Mouse (Mus musculus): ENCODE results near the gene Slc7a10.

Gene Slc7a10

DNA sequence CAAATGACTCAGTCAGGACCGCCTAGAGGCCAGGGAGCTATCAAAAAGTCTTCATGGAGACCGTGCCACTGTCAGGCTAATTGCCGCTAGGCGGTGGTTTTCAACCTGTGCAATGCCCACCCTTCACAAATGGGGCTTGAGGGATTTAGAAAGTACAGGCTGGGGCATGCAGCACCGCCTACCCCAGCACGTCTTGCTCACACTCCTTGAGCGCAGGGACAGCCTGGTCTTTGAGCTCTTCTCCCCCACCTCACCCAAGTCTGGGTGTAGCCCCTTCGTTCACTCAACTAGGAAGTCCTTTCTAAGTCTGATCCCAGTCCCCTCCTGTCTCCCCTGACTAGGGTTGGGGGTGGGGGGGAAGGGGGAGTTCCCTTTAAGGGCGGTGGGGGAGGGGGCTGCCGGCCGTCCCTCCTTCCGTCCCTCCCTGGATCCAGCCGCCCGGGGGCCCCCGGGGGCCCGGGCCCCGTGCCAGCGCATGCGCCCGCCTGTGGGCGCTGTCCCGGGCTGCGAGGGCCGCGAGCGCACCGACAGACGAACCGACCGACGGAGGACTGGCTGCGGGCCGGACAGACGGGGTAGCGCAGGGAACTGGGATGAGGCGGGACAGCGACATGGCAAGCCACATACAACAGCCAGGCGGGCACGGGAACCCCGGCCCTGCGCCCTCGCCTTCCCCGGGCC is at the start of gene Slc7a10:
Slc7a10 (plus strand) TSS at position 497 of the 681 bp plus-strand sequence.
- peak; percentile 30 for DNase-seq (ENCODE audit: low read depth, low spot score)

GRCm38 (mm10) chr7:35137524-35137923 is 48.7 kb upstream of the Slc7a10 start:
- DNase-seq (ENCODE audit: low read depth, low spot score), result no peak

DNA sequence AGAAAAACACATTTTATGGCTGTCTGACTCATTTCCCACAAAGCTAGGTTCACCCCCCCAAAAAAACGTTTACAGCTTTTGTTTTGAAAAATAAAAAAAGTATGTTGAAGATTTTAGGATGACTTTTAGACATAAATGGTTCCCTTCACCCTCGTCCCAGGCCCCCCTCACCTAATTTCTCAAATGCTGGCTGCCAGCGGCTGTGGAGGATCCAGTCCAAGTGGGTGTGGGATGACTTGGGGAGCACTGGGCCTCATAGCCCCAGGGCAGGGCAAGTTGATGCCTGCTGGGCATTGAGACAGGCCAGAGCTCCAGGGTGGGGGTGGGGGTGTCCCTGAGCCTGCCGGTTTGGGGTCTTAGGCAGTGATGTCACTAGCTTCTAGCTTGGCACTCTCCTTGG is 47.7 kb upstream of the Slc7a10 start:
- DNase-seq (ENCODE audit: low read depth, low spot score), result no peak

GRCm38 (mm10) chr7:35139880-35140279 is 46.3 kb upstream of the Slc7a10 start:
- no peak for DNase-seq (ENCODE audit: low read depth, low spot score)

GRCm38 (mm10) chr7:35141519-35141918 is 44.7 kb upstream of the Slc7a10 start:
- DNase-seq (ENCODE audit: low read depth, low spot score), result no peak

DNA sequence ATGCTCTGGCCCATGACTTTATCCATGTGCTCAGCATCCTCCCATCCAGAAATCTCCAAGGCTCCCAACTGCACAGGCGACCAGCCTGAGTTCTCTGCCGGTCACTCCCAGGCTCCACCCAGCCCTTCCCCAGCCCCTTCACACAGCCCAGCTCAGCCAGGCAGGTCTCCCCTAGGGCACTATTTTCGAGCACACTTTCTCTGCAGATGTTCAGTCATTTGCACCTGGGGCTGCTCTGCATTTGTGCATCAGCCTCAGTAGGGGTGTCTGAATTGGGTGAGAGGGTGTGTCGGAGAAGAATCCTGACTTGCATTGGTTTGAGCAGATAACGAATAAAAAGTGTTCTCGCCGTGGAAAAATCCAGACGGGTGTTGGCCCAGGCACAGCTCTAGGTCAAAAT is 43.7 kb upstream of the Slc7a10 start:
- peak; percentile 65 for DNase-seq (ENCODE audit: low read depth, low spot score)

DNA sequence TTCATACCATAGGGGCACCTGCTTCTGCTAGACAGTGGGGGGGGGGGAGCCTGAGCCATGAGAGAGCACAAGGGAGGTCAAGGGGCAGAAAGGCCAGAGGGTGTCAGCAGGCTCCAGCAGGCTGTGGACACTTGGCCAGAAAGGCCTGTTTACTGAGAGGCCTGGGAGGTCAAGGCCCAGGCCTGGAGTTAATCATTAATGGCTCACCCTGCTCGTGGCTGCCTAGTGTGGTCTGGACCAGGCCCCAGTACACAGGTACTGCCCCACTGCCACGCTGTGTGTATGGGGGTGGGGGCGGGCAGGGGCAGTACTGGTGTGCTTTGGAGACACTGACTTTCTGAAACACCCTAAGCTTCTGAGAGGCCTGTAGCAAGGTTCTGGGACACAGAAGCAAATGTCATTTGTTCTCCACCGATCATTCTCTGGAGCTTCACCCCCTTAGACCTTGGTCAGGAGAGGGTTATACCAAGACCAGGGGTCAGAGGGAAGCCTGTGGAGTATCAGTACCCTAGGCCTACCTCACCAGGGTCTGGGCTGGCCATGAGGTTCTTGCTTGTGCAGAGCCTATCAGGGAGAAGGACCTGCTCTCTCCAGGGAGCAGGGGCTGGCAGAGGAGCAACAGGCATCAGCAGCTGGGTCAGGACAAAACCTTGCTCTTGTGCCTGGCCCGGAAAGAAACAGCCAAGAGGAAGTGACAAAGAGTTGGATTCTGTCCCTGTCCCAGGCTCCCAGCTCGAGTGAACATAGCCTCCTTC is 42.1 kb upstream of the Slc7a10 start:
- no peak for DNase-seq (ENCODE audit: low read depth, low spot score)

- DNase-seq (ENCODE audit: low read depth, low spot score), result no peak
Observed at GRCm38 (mm10) chr7:35145068-35145467, 41.1 kb upstream of the Slc7a10 start.

DNA sequence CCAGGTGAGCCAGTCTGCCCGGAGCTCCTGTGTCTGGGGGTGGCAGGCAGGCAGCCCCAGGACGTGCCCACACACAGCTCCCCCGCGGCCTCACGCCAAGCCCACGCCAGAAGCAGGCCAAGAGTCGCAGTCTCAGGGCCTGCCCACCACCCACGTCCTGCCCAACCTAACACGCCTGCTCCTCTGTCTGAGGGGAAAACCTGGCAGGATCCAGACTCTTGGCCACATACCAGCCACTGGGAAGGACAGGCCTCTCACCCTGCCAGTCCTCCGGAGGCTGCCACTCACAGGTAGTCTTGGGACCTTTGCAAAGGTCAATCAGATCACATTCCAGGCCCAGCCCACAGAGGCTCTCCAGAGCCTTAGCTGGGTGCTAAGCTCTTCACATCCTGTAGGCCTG is 39.9 kb upstream of the Slc7a10 start:
- peak; percentile 32 for DNase-seq (ENCODE audit: low read depth, low spot score)

DNA sequence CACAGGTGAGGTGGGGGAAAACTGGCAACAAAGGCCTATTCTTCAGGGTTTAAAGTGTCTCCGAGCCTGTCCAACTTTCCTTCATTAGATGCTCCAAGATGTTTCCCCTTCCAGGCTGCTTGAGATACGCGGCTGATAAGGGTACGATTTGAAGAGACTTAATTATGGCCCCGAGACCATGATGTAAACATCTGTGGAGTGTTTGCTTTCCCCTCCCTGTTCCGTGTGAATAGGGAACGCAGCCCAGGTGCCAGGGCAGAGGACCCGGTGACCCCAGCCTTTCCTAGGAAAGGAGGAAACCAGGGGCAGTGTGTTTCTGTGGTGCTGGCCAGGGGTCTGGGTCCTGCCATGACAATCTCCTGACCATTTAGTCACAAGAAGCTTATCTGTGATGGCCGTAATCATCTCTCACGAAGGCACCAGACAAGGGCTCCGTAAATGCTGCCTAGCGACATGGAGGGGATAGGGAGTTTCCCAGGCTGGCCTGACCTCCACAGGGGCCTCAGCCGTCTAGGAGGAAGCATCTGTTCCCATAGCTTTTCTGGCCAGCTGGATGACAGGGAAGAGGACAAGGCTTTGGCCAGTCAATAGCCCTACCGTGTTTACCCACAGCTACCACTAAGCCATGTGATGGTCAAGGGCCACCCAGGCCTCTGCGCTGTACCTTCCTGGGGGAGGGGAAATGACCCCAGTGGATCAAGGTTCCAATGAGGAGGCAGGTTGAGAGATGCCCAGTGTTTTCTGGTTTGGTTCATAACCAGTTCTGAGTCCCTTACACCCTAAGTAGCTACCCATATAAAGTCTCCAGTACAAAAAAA is 36.4 kb upstream of the Slc7a10 start:
- DNase-seq (ENCODE audit: low read depth, low spot score), result no peak

DNA sequence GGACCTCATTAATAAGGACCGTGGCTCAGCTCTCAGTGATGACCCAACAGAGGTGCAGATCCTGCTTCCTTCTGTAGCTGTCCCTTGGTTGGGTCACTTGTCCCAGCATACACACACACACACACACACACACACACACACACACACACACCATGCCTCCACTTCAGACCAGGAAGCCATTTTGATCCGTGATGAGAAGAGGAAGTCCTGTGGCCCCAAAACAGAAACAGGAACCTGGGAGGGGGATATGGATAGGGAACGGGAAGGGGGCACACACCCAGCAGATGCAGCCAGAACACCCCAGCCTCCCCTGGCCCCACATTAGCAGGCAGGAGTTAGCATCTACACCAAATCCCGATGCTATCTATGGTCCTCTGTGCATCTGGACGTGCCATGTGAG is 35.3 kb upstream of the Slc7a10 start:
- no peak for DNase-seq (ENCODE audit: low read depth, low spot score)

GRCm38 (mm10) chr7:35154449-35154848 is 31.7 kb upstream of the Slc7a10 start:
- no peak for DNase-seq (ENCODE audit: low read depth, low spot score)

DNA sequence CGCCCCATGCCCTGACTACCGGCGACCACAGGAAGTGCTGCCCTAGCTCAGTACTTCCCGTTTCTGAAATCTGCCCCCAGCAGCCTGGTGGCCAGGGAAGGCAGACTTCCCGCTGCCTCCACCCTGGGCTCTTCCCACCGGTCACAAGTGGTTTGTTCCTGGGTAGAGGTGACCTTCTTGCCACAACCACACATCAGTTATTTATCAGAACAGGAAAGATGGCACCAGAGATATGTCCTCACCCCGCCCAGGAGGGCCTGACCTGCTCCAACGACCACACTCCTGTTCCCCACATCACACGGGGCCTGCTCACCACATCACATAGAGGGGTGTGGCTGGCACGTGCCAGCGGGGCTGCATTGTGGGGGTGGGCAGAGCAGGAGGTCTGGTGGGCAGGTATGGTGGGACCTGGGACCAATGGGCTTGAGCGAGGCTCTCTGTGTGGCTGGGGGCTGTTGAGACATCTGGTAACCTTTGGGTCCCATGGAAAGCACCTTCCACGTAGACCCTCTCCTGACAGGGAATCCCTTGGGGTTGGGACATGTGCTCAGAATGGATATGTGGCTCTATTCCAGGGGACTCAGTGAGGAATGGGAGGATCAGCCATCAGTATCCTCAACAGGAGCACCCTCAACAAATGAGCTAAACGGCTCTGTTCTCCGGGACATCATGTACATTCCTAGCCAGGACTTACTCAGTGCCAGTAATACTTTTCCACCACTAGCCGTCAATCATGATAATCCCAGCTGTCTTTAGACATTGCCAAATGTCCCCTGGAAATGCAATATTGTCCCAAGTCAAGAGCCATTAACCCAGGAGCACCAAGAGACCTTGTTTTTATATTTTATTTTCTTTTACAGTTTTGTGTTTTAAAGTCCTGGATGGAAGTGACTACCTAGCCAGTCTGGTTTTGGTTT is 29.4 kb upstream of the Slc7a10 start:
- no peak for DNase-seq (ENCODE audit: low read depth, low spot score)

GRCm38 (mm10) chr7:35157512-35157911 is 28.7 kb upstream of the Slc7a10 start:
- no peak for DNase-seq (ENCODE audit: low read depth, low spot score)

- no peak for DNase-seq (ENCODE audit: low read depth, low spot score)
Observed at GRCm38 (mm10) chr7:35162443-35162842, 23.7 kb upstream of the Slc7a10 start.

DNA sequence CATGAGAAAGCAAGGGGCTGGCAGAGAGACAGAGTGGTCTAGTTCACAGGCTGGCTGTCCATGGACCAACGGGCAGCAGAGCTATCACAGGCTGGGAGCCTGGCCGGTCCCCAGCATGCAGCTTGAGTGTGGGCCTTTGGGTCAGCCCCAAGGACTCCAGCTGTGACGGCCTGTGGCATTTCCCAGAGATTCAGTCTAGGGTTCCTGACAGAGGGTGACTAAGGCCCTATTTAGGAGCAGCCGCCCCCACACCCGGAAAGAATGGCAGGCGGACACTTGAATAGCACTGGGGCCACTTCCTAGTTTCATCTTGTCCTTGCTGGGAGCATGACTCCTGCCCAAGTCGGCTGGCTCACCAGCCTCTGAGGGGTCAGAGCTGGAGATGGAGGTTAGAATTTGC is 22.6 kb upstream of the Slc7a10 start:
- no peak for DNase-seq (ENCODE audit: low read depth, low spot score)

DNA sequence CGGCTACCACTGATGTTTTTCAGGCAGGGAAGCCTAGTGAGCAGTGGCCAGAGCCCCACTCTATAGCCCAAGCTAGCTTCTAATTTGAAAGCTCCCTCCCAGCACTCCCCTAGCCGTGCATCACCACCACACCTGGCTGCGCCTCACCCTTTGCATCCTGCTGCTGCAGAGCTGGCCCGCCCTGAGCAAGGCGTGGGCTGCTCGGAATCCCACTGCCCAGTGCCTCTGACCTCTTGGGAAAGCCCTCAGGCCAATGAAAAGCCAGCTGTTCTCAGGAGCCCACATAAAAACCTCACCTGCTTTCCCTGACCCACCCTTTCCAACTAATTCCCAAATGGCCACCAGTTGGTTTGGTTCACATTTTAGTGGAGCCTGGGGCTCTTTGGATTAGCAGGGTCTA is 22.1 kb upstream of the Slc7a10 start:
- DNase-seq (ENCODE audit: low read depth, low spot score), result no peak

DNA sequence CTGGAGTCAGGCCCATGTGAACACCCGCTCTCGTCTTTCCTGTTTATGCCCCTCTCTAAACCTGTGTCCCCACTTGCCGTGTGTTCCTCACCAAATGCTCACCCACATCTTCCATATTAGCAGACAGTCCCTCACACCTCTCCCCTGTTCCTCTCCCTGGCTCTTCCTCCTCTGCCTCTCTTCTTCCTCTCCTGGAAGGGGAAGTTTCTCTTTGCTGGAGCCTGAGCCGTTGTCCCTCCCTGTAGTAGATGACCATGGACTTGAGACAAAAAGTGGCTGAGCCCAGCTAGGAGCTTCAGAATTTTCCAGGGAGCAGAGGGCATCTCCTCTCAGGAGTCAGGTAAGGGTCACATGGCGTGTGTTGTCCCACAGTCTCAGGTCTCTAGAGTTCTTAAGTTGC is 19.2 kb upstream of the Slc7a10 start:
- no peak for DNase-seq (ENCODE audit: low read depth, low spot score)

GRCm38 (mm10) chr7:35167925-35168324 is 18.3 kb upstream of the Slc7a10 start:
- no peak for DNase-seq (ENCODE audit: low read depth, low spot score)

- peak; percentile 90 for DNase-seq (ENCODE audit: low read depth, low spot score)
Observed at GRCm38 (mm10) chr7:35169341-35169740, 16.8 kb upstream of the Slc7a10 start.

- DNase-seq (ENCODE audit: low read depth, low spot score), result peak; percentile 97
Observed at GRCm38 (mm10) chr7:35171867-35172382, 14.3 kb upstream of the Slc7a10 start.
